Mouse (Mus musculus) monocyte, adult 59 days (primary cell): ENCODE results near the gene Armh2. TPM values are rescaled to one million over a fixed set of nuclear protein-coding genes. Genes with fewer than 3 reads are reported as not detected.

Experiments used
- total RNA-seq, 2 experiments: library from RNA; stranded (reverse); gene quantifications; one replicate each; pipeline ENCODE4 v1.2.4; 2023

Armh2 gene
- not detected for total RNA-seq

DNA sequence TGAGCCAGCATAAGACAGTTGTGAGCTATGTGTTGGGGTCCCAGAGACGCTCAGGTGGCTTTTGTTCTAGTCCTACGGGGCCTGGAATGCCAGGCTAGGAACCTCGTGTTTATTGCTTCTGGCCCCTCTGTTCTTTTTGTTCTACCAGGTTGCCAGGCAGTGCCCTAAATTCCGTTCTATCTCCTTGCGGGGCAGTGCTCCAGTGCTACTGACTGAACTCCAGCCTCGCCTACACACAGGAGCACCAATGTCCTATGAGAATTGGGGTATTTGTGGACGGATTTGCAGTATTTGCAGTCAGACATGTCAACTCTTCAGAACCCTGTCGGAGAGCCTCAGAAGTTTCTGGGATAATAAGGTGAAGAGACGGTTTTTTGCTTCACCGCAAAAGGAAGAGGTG, at the start of gene Armh2:
TSS of gene Armh2 (plus strand) at position 205 of the 400 bp plus-strand sequence.

GRCm38 (mm10) chr13:24761403-24762227, 20.6 kb downstream of the Armh2 start, which contains the start of gene Gmnn:
Gene Gmnn (minus strand): TSS chr13:24761923.

Other genes with a start within 250 kb of the Armh2 start
- 10 to 100 TPM; 66.2 to 81.1 TPM for gene Ripor2, start 159.0 kb upstream of the Armh2 start, total RNA-seq
- 1 to 10 TPM; 7.3 to 8.4 TPM for gene Gmnn, start 20.7 kb downstream of the Armh2 start, total RNA-seq
- 100 to 1,000 TPM; 247 to 258 TPM for gene BC005537, start 60.4 kb downstream of the Armh2 start, total RNA-seq
- 10 to 100 TPM; 11.9 to 12.4 TPM for gene Acot13, start 90.3 kb downstream of the Armh2 start, total RNA-seq
- gene Tdp2, start 90.4 kb downstream of the Armh2 start, total RNA-seq = 10 to 100 TPM; 20.2 to 25.6 TPM
- not detected for gene D130043K22Rik, start 103.9 kb downstream of the Armh2 start, total RNA-seq
- 1 to 10 TPM; 1.2 to 1.9 TPM for gene Aldh5a1, start 196.4 kb downstream of the Armh2 start, total RNA-seq
- gene Gpld1, start 201.9 kb downstream of the Armh2 start, total RNA-seq = 1 to 10 TPM; 2.5 to 2.7 TPM